Mouse (Mus musculus) hindbrain, embryonic 12.5 days (tissue): ENCODE data around the gene Fcgr1. TPM values are rescaled to one million over a fixed set of nuclear protein-coding genes. Genes with fewer than 3 reads are reported as not detected.
A peak's percentile ranks its signal among the peaks of the same experiment; 100 is the strongest.
"Not testable (repeated sequence)": the region's sequence is repeated elsewhere in the genome, so short reads cannot be mapped to it uniquely, and the experiment has no call there.

ENCODE experiments used
- ATAC-seq: fragments of 200-750 bp; cut with Nextera tagmentation; 2 replicates; pipeline ENCODE4 v1.8.0; 2017; ENCODE audit warnings: moderate TSS enrichment; ENCODE audit not compliant: low FRiP score
- H3K27ac ChIP-seq: fragments of 300-500 bp; sonication (generic); 2 replicates; pipeline ENCODE4 v1.5.1; 2016; ENCODE audit warnings: mild to moderate bottlenecking
- H3K27me3 ChIP-seq: fragments of 300-500 bp; sonication (generic); 2 replicates; pipeline ENCODE4 v1.6.1; 2016; ENCODE audit warnings: mild to moderate bottlenecking
- H3K36me3 ChIP-seq: fragments of 300-500 bp; sonication (generic); 2 replicates; pipeline ENCODE4 v1.6.1; 2016; ENCODE audit warnings: mild to moderate bottlenecking
- H3K4me1 ChIP-seq: fragments of 300-500 bp; sonication (generic); 2 replicates; pipeline ENCODE4 v1.6.1; 2016
- H3K4me2 ChIP-seq: fragments of 300-500 bp; sonication (generic); replicated peaks from 2 replicates; pipeline ENCODE4 v1.6.1; 2016; ENCODE audit warnings: mild to moderate bottlenecking
- H3K4me3 ChIP-seq: fragments of 300-500 bp; sonication (generic); 2 replicates; pipeline ENCODE4 v1.5.1; 2016; ENCODE audit warnings: mild to moderate bottlenecking
- H3K9ac ChIP-seq: fragments of 300-500 bp; sonication (generic); 2 replicates; pipeline ENCODE4 v1.6.1; 2016; ENCODE audit warnings: mild to moderate bottlenecking, moderate library complexity
- H3K9me3 ChIP-seq: fragments of 300-500 bp; sonication (generic); replicated peaks from 2 replicates; pipeline ENCODE4 v1.6.1; 2016; ENCODE audit warnings: mild to moderate bottlenecking
- WGBS: fragments of 180-500 bp; shearing (Covaris S2); methylation state at CpG from one replicate; pipeline ENCODE4 v1.1.7; 2016; 5-methylcytosine and 5-hydroxymethylcytosine counted together
- polyA plus RNA-seq: library from polyadenylated mRNA; unstranded; fragments of >200 nt; fragmentation: Nextera tagmentation; extraction: Ambion mirVana; gene quantifications from 2 replicates; pipeline ENCODE4 v1.2.1, GENCODE M21; 2016

Gene Fcgr1
- polyA plus RNA-seq, 1 experiment from 2014 or later: 2.0 TPM

DNA sequence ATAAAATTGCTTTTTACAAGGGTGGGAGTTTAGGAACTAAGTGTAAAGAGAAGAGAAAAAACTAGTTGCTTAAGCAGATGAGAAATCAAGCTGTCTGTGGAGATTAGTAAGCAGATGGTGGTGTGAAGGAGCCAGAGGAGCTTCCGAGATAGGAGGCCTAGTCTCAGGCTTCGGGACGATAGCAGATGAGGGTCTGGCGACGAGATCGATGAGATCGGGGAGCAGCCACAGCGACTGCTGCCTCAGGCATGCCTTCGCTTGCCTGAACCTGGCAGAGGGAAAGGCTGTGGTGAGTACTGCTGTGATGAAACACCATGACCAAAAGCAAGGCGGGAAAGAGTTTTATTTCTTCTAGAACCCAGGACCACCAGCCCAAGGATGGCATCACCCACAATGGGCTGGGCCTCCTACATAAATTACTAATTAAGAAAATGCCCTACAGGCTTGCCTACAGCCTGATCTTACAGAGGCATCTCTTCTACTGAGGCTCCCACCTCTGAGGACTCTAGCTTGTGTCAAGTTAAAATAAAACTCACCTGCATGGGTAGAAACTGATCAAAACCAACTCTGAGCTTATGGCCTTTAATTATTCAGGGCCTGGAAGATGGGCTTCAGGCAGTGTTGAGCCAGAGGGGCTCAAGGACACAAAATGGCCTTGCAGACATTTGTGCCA, 39.0 kb downstream of the Fcgr1 start:
- ATAC-seq: no peak
- H3K4me2 ChIP-seq: no peak overlapping the region; the same call in 1 of the 2 replicates
- H3K27ac ChIP-seq: no peak overlapping the region

DNA sequence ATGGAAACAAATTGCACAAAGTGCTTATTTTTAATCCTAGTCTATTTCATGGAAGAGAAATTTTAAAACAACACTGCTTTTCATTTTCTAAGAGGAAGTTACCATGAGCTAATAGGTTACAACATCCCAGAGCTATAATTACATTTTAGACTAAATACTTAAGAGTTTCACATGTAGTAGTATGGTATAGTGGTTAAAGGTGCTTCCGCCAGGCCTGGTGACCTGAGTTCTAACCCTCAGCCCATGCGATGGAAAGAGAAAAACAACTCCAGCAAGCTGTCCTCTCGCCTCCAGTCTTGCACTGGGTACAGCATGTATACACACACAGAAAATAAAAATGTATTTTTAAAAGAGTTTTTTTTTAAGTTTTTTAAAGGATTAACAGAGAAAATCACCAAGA, 42.0 kb downstream of the Fcgr1 start:
- no peaks in the 10 kb centered on the region for H3K9me3 ChIP-seq
- no peaks in the 10 kb centered on the region for H3K36me3 ChIP-seq

More for the DNA sequence above, 39.0 kb downstream of the Fcgr1 start:
- Histone ChIP-seq H3K36me3 (no peaks in the 10 kb centered on the region), H3K27me3 (no peaks in the 10 kb centered on the region), H3K9ac (no peak overlapping the region), H3K9me3 (no peaks in the 10 kb centered on the region), H3K4me3 (no peak overlapping the region), H3K4me1 (no peaks in the 10 kb centered on the region)
- WGBS: 38% methylated on average over 10 of the region's 10 CpGs

DNA sequence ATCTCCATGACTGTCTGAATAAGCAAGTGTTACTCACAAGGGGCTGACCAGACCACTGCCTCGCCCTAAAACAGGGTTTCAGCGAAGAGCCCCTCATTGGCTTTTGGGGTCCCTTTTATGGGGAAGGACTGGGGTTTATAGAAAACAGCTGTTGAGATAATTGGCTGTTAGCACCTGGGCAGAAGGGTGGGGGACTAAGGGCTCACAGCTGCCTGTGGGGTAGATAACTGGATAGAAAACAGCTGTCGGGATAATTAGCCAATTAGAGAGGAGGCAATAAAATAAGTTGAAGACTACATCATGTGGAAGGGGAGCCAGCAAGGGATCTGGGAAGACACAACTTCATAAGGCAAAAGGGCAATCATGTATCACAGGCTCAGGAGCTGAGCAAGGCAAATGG, 42.9 kb downstream of the Fcgr1 start:
- H3K4me2 ChIP-seq: no peak overlapping the region
- H3K4me1 ChIP-seq: peaks cover 11% of the 10 kb centered on the region
- no peak overlapping the region for H3K9ac ChIP-seq
- WGBS: 84% methylated on average over 3 of the region's 3 CpGs
- H3K27ac ChIP-seq: no peak overlapping the region
- H3K9me3 ChIP-seq: no peaks in the 10 kb centered on the region
- H3K4me3 ChIP-seq: no peak overlapping the region
- no peaks in the 10 kb centered on the region for H3K36me3 ChIP-seq
- ATAC-seq: no peak
- H3K27me3 ChIP-seq: no peaks in the 10 kb centered on the region

More for the DNA sequence above, 42.0 kb downstream of the Fcgr1 start:
- 79% methylated on average over 3 of the region's 3 CpGs for WGBS
- Histone ChIP-seq H3K27ac (no peak overlapping the region), H3K27me3 (no peaks in the 10 kb centered on the region), H3K4me2 (no peak overlapping the region), H3K4me1 (peaks cover 11% of the 10 kb centered on the region), H3K4me3 (no peak overlapping the region), H3K9ac (no peak overlapping the region)
- ATAC-seq: no peak

DNA sequence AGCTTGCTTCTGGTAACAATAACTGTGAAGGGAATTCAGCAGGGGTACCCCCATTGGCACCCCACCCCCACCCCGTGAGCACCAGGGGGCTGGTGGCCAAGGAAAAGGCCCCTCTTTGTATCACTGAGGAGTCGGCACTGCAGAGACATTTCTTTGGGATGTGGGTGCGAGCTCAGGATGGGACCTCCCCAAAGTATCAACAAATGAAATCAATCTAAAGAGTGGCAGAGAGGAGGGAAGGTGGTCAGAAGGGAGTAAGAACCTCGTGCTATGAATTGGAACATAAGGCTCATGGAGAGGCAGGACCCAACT, 44.8 kb downstream of the Fcgr1 start:
- Histone ChIP-seq H3K4me2 (peak overlapping the region; percentile 52; the same call in 1 of the 2 replicates), H3K27ac (no peak overlapping the region), H3K4me1 (peaks cover 18% of the 10 kb centered on the region), H3K4me3 (no peak overlapping the region), H3K9me3 (no peaks in the 10 kb centered on the region), H3K36me3 (no peaks in the 10 kb centered on the region), H3K27me3 (no peaks in the 10 kb centered on the region), H3K9ac (no peak overlapping the region)
- 59% methylated on average over 4 of the region's 4 CpGs for WGBS
- ATAC-seq: no peak

DNA sequence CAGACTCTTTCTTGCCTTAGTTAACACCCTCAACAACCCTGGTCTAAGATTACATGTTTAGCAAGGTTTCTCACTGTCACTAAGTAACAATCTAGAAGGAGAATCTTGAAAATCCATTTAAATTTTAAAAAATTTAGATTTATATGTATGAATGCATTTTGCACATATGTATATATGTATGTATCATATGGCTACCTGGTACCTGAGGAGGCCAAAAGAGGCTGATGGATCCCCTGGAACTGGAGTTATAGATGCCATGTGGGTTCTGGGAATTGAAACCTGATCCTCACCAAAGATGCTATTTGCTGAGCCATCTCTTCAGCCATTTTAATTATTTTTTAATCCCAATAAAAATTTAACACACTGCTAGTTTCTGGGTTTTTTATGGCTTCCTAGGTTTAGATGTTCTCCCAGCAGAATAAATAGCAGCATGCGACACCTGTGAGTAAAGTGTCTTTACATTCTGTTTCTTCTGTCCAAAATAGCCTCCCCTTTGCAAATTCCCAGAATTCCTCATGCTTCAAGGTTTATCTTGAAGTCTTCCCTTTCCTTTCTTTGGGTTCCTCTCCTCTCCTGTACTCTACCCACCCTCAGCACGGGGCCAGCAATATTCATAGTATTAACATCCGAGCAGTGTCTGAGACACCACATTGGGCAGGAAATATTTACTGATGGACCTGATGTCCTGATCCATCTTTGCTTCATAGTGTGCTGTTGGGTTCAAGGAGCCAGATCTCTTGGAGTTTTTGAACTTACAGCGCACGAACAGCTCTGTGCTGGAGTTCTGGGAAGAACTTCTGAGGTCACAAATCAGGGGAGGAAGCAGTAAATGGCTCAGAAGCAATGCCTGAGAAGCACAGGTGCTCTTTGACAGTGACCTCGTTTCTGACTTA, 45.4 kb downstream of the Fcgr1 start:
- no peak overlapping the region for H3K27ac ChIP-seq
- peak overlapping the region; percentile 35 for H3K4me3 ChIP-seq

DNA sequence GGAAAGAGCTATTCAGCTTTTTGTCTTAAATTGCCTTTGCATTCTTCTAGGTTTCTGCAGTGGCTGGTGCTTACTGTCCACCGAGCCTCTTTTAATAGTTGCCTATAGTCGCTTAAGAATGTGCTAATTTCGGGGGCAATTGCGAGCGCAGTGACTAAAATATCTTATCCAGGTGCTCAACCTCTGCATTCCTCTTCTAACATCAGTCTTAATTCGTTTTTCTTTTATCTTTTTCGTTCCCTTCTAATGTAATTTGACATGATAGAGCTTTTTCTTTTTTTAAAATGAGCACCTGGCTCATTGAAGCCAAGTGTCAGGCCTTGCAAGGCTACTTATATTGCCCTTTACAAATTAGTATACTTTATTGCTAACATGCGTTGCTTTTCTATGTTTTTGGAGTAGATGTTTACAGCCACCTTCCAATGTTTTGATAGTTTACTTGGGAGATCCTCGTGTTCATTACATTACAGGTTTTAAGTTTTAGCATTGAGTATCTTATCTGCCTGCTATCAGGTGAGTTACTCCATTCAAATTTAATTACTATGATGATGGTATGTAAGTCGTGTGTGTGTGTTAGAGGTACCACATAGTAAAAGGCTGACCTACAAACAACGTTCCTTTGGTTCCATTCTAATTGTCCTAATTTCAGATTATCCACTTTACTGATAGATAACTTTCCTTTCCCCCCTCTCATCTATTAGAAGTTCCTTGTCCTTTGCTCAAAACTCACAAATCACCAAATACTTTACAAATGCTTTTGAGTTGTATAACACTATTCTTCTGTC, 46.2 kb downstream of the Fcgr1 start:
- Histone ChIP-seq H3K9ac (peak overlapping the region; percentile 59), H3K9me3 (no peaks in the 10 kb centered on the region), H3K27ac (peak overlapping the region; percentile 68), H3K4me1 (peaks cover 18% of the 10 kb centered on the region), H3K4me2 (peak overlapping the region; percentile 52), H3K36me3 (no peaks in the 10 kb centered on the region), H3K4me3 (peak overlapping the region; percentile 35), H3K27me3 (no peaks in the 10 kb centered on the region)
- no peak for ATAC-seq
- 3% methylated on average over 11 of the region's 11 CpGs for WGBS

More for the DNA sequence above, 45.4 kb downstream of the Fcgr1 start:
- H3K36me3 ChIP-seq: no peaks in the 10 kb centered on the region
- no peaks in the 10 kb centered on the region for H3K27me3 ChIP-seq
- H3K9ac ChIP-seq: peak overlapping the region; percentile 59; the same call in 1 of the 2 replicates
- H3K4me1 ChIP-seq: peaks cover 18% of the 10 kb centered on the region
- no peaks in the 10 kb centered on the region for H3K9me3 ChIP-seq
- ATAC-seq: no peak
- WGBS: 49% methylated on average over 6 of the region's 6 CpGs
- H3K4me2 ChIP-seq: peak overlapping the region; percentile 52

DNA sequence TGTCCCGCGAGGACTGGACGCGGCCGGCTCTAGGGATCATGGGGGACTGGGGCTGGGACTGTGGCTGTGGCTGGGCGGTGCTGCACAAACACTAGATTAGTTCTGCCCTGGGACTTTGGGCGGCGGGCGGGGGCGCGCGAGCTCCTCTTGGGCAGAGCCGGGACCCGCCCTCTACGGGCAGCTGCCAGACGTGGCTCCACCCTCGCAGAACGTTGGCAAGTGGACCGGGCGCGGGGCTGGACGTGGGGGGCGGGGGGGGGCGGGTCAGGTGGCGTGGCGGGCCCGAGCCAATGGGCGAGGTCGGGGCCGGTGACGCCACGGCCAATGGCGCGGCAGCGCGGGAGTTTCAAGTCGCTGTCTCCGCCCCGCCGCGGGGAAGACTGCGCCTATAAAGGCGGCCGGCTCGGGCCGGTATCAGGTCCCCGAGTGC, 47.3 kb downstream of the Fcgr1 start, which contains the start of gene Hist2h3c1:
Hist2h3c1 (plus strand) TSS at position 259 of the 430 bp plus-strand sequence.
- peak within 1 kb of the TSS; percentile 35 for H3K4me3 ChIP-seq
- peak within 1 kb of the TSS; percentile 59 for H3K9ac ChIP-seq
- H3K36me3 ChIP-seq, H3K27me3 ChIP-seq, H3K9me3 ChIP-seq: not testable (repeated sequence)
- H3K4me2 ChIP-seq: peak within 1 kb of the TSS; percentile 52
- H3K27ac ChIP-seq: peak within 1 kb of the TSS; percentile 77
- H3K4me1 ChIP-seq: peaks cover 18% of the 10 kb centered on the region
- peak; percentile 93 for ATAC-seq
- 3% methylated on average over 5 of the region's 47 CpGs for WGBS

DNA sequence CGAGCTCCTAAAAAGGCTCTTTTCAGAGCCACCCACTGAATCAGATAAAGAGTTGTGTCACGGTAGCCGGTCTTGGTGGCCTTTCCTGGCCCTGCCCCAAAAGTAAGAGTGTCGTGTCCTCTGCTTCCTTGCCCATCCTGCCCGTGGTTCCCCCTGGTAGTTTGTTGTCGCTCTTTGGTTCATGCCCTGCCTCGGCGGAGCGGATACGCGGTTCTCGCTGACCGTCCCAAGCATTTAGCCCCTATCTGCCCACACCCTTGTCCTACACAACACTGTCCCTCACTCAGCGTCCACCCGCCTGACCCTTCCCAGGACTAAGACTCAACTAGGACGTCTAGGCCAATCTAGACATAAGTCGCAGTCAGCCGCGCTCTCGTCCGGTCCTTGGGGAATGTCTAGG, 47.8 kb downstream of the Fcgr1 start:
- Histone ChIP-seq H3K4me3 (peak overlapping the region; percentile 31), H3K4me1 (peaks cover 18% of the 10 kb centered on the region), H3K27ac (peak overlapping the region; percentile 77; the same call in 1 of the 2 replicates), H3K4me2 (peak overlapping the region; percentile 41)
- not testable (repeated sequence) for H3K9me3 ChIP-seq, ATAC-seq, H3K36me3 ChIP-seq, H3K27me3 ChIP-seq, H3K9ac ChIP-seq
- WGBS: under 1% methylated on average over 10 of the region's 21 CpGs

DNA sequence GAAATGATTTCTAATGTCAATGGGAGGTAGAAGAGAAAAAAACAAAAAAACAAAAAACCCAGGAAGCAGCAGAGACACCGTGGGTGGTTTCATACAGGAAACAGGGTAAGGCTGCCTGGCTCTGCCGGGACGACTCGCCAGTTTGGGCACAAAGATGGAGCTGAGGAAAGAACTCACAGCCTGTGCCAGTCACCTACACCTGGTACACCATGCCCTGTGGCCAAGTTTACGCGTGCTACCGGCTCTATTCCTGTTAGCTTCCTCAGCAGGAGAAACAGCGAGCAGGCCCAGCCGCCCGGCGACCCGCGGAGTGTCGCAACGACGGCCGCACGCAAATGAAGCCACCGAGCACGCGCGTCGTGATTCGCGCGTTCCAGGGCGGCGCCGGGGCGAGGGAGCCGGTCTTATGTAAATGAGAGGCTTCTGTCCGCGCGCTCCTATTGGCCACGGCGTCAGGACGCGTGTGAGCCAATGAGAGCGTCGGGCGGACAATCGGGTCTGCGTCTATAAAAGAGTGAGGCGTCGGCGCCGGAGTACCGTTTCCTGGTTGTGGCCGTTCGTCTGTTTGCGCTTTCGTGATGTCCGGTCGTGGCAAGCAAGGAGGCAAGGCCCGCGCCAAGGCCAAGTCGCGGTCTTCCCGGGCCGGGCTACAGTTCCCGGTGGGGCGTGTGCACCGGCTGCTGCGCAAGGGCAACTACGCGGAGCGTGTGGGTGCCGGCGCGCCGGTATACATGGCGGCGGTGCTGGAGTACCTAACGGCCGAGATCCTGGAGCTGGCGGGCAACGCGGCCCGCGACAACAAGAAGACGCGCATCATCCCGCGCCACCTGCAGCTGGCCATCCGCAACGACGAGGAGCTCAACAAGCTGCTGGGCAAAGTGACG, 48.5 kb downstream of the Fcgr1 start, which contains the start of gene Hist2h2aa1:
Hist2h2aa1 (plus strand) TSS at position 495 of the 884 bp plus-strand sequence.
- not testable (repeated sequence) for H3K9me3 ChIP-seq, H3K36me3 ChIP-seq, H3K27me3 ChIP-seq
- Histone ChIP-seq H3K9ac (peak within 1 kb of the TSS; percentile 84), H3K27ac (peak within 1 kb of the TSS; percentile 98), H3K4me2 (peak within 1 kb of the TSS; percentile 60), H3K4me1 (peaks cover 18% of the 10 kb centered on the region), H3K4me3 (peak within 1 kb of the TSS; percentile 46)
- under 1% methylated on average over 43 of the region's 88 CpGs for whole genome bisulfite sequencing
- peak; percentile 90 for ATAC-seq

DNA sequence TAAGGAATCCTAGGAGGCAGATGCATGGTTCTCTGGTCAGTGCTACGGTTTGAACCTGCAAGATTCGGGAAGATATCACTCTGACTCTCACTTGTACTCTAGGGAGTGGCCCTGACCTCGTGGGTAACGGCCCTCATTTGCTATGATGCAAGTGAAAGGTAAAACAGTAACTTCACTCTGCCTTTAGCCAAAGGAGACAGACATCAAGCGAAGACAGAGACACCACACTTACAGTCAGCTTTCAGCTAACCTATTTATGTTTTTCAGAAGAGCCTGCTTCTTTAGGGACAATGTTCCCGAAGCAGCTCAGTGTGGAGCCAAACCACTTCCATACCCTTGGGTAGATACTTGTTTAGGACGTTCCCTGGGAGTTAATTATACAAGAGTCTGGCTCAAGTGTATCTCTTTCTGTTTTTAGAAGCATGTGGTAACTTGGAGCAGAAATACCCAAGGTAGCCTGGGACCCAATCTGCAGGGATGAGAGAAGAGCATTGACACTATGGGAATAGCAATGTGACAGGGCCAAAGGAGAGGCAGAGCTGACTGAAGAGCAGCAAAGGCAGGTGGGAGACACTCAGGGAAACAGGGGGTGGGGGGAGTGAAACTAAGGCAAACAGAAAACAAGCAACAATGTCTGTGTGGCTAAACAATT, 49.7 kb downstream of the Fcgr1 start:
- Histone ChIP-seq H3K9me3 (no peaks in the 10 kb centered on the region), H3K27me3 (no peaks in the 10 kb centered on the region), H3K4me1 (peaks cover 16% of the 10 kb centered on the region), H3K36me3 (no peaks in the 10 kb centered on the region), H3K27ac (peak overlapping the region; percentile 98), H3K4me2 (peak overlapping the region; percentile 60; the same call in 1 of the 2 replicates), H3K4me3 (no peak overlapping the region), H3K9ac (peak overlapping the region; percentile 84; the same call in 1 of the 2 replicates)
- ATAC-seq: no peak
- 83% methylated on average over 7 of the region's 7 CpGs for WGBS

DNA sequence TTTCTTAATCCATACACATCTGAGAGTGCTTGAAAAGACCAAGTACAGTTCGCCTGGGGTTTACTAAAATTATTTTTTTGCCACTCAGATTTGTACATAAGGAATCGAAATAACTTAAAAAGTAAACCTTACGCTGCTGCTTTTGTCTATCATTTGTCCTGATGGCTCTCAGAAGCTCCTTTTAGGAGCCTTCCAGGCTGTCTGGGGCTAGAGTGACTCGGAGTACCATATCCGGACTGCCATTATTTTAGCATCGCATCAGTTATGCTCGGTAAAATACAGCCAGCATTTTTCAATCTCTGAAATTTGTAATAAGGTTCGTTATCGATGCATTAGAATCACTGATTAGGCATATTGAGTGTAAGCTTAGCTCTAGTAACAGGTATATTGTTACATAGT, 53.0 kb downstream of the Fcgr1 start:
- H3K4me1 ChIP-seq: peaks cover 22% of the 10 kb centered on the region
- H3K9ac ChIP-seq: peak overlapping the region; percentile 55; the same call in 1 of the 2 replicates
- peak overlapping the region; percentile 88 for H3K27ac ChIP-seq
- WGBS: 79% methylated on average over 9 of the region's 9 CpGs
- H3K27me3 ChIP-seq: no peaks in the 10 kb centered on the region
- ATAC-seq: no peak
- no peak overlapping the region for H3K4me3 ChIP-seq
- no peaks in the 10 kb centered on the region for H3K36me3 ChIP-seq
- H3K4me2 ChIP-seq: peak overlapping the region; percentile 44
- H3K9me3 ChIP-seq: no peaks in the 10 kb centered on the region
